Mouse (Mus musculus): ENCODE measurements around the gene Fanca.

- TF ChIP-seq CTCF (IDR thresholded peaks at IDR 0.05; ENCODE audit: low read depth), result no peak
- TF ChIP-seq EP300 (IDR thresholded peaks at IDR 0.05; ENCODE audit: low read depth), result no peak
Observed at GRCm38 (mm10) chr8:123271147-123271546, 47.2 kb downstream of the Fanca start.

Measured in liver, embryonic 14.5 days (tissue).